Mouse (Mus musculus) lung, postnatal 0 days (tissue): Measurements from ENCODE around the gene Slc25a53.

ENCODE experiments used
- CTCF ChIP-seq: IDR thresholded peaks from 2 replicates; pipeline ENCODE4 v1.5.1; 2016; ENCODE audit warnings: antibody characterized with exemption, mild to moderate bottlenecking
- EP300 ChIP-seq: IDR thresholded peaks from 2 replicates; pipeline ENCODE4 v1.6.1; 2016; ENCODE audit warnings: antibody characterized with exemption, mild to moderate bottlenecking, control low read depth

- TF ChIP-seq CTCF: peak; percentile 71
- no peak for TF ChIP-seq EP300
Measured at GRCm38 (mm10) chrX:137049425-137050225, 11.5 kb upstream of the Slc25a53 start, which contains the start of gene Fam199x.
